Mouse (Mus musculus) heart, embryonic 14.5 days (tissue): ENCODE results near the gene Slc35b2. TPM values are rescaled to one million over a fixed set of nuclear protein-coding genes. Genes with fewer than 3 reads are reported as not detected.

ENCODE experiments used
- ATAC-seq: fragments of 200-750 bp; cut with Nextera tagmentation; 2 replicates; pipeline ENCODE4 v1.8.0; 2017; ENCODE audit warnings: low read depth, moderate TSS enrichment; ENCODE audit not compliant: insufficient number of reproducible peaks, insufficient read depth, low FRiP score
- H3K27ac ChIP-seq, 2 experiments: fragments of 200-500 bp in 1 of 2; fragments of 300-500 bp in 1 of 2; sonication (generic) in 1 of 2; replicated peaks in 1 of 2; 2 replicates each; pipeline ENCODE4 v1.5.1; 2012 to 2014; ENCODE audit warnings: low read depth in 2 of 2, low read length in 2 of 2, control low read depth in 1 of 2, mild to moderate bottlenecking in 1 of 2, mixed read lengths in 1 of 2; ENCODE audit not compliant: control insufficient read depth in 1 of 2, insufficient read depth in 1 of 2
- H3K27me3 ChIP-seq: fragments of 300-500 bp; sonication (generic); 2 replicates; pipeline ENCODE4 v1.6.1; 2014; ENCODE audit warnings: mild to moderate bottlenecking, low read length, control low read depth; ENCODE audit not compliant: control insufficient read depth, insufficient read depth
- H3K36me3 ChIP-seq: fragments of 300-500 bp; sonication (generic); 2 replicates; pipeline ENCODE4 v1.6.1; 2014; ENCODE audit warnings: mild to moderate bottlenecking, control low read depth, low read length, mixed read lengths; ENCODE audit not compliant: control insufficient read depth, insufficient read depth
- H3K4me1 ChIP-seq, 2 experiments: fragments of 200-500 bp in 1 of 2; fragments of 300-500 bp in 1 of 2; sonication (generic) in 1 of 2; 2 replicates each; pipeline ENCODE4 v1.6.1; 2012 to 2014; ENCODE audit warnings: low read length in 2 of 2, control low read depth in 1 of 2, mixed read lengths in 1 of 2; ENCODE audit not compliant: control insufficient read depth in 2 of 2, insufficient read depth in 2 of 2
- H3K4me2 ChIP-seq: fragments of 300-500 bp; sonication (generic); 2 replicates; pipeline ENCODE4 v1.6.1; 2014; ENCODE audit warnings: mild to moderate bottlenecking, low read length
- H3K4me3 ChIP-seq, 2 experiments: fragments of 200-500 bp in 1 of 2; fragments of 300-500 bp in 1 of 2; sonication (generic) in 1 of 2; 2 replicates each; pipeline ENCODE4 v1.5.1; 2012 to 2014; ENCODE audit warnings: low read length in 2 of 2, mild to moderate bottlenecking in 2 of 2, control low read depth in 1 of 2, low read depth in 1 of 2, moderate library complexity in 1 of 2; ENCODE audit not compliant: control insufficient read depth in 1 of 2, insufficient read depth in 1 of 2
- H3K9ac ChIP-seq: fragments of 300-500 bp; sonication (generic); 2 replicates; pipeline ENCODE4 v1.6.1; 2014; ENCODE audit warnings: mild to moderate bottlenecking, low read length
- H3K9me3 ChIP-seq: fragments of 300-500 bp; sonication (generic); 2 replicates; pipeline ENCODE4 v1.6.1; 2016; ENCODE audit warnings: low read length, control low read depth; ENCODE audit not compliant: control insufficient read depth
- WGBS: fragments of 180-500 bp; shearing (Covaris S2); extraction: QIAGEN DNeasy Blood & Tissue Kit; methylation state at CpG from one replicate; pipeline ENCODE4 v1.1.7; 2014; 5-methylcytosine and 5-hydroxymethylcytosine counted together
- polyA plus RNA-seq: library from polyadenylated mRNA; unstranded; fragments of >200 nt; fragmentation: Nextera tagmentation; extraction: Ambion mirVana; gene quantifications from 2 replicates; pipeline ENCODE4 v1.2.1, GENCODE M21; 2014

The Slc35b2 gene
- polyA plus RNA-seq, 1 experiment from 2014 or later = 91.3 TPM

DNA sequence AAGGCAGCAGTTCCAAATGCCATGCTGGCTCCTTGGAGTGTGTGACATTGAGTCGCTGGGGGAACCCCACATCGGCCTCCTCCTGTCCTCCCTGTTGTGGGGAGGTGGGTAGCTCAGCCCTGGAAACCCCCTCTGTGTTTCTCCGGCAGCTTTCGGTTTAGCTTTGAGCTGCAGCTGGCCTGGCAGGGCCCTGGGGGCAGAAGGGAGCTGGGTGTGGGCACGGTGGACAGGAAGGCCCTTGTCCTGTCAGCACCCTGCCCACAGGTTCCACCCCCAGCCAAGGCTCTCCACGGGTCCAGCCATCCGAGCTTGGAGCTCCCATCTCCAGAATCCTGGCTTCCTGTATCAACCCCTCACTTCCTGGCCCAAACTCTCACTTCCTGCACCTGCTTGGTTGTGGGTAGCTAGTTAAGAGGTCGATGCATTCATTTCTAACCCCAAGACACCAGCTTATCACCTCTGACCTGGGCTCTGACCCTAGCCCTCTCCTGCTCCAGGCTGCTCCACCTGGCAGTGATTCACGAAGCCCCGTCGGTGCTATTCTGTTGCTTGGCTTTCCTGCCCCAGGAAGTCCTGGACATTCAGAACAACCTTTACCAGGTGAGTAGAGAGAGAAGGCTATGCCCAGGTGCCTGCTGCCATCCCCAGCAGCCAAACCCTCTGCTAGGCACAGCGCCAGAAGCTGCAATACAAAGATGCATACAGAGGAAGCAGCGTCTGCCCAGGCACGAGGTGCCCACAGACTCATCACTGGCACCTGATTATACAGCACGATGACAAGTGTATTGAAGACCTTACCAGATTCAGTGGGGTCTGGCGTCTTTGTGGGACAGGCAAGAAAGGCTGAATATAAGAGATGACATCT lies 5.4 kb upstream of the Slc35b2 start:
- H3K27me3 ChIP-seq = peaks cover 15% of the 10 kb centered on the region; the same call in 1 of the 2 replicates
- 0 out of 2 replicates have a peak overlapping the region, but pooled peaks have one; percentile 12 for H3K9ac ChIP-seq
- no peaks in the 10 kb centered on the region for H3K36me3 ChIP-seq
- peaks cover 3 to 8% of the 10 kb centered on the region in 2 experiments; a peak in 3 of 4 replicates for H3K4me1 ChIP-seq
- H3K9me3 ChIP-seq = no peaks in the 10 kb centered on the region
- no peak overlapping the region for H3K4me3 ChIP-seq
- no peak overlapping the region for H3K27ac ChIP-seq
- WGBS = 68% methylated on average over 16 of the region's 16 CpGs
- ATAC-seq = no peak
- H3K4me2 ChIP-seq = no peak overlapping the region

DNA sequence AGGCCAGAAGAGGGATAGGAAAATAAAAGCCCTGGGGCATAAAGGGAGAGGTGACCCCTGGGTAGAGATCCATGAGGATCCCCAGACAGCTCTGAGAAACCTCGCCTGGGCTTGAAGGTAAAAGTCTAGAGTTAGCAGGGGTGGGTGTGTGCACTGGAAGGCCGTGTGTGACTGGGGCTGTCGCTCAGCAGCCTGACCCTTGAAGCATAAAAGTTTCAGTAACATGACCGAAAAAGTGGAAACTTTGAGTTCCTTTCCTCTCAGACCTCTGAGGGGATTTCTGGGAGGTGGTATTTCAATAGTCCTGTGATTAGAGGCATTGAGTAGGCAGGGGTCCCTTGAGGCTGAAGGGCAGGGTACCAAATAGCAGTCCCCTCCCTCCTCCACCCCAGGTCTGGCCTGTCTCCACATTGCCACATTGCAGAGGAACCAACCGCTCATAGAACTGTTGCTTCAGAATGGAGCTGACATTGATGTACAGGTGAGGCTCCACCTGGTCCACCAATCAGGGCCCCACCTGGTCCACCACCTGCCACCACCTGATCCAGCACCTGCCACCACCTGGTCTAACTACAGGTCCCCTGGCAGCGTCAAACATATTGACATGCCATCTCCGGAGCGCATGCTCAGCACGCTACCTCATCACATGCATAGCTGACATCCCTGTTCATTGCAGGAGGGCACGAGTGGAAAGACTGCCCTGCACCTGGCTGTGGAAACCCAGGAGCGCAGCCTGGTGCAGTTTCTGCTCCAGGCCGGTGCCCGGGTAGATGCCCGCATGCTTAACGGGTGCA lies 3.7 kb upstream of the Slc35b2 start:
- H3K36me3 ChIP-seq = 0 out of 2 replicates have a peak, but pooled peaks cover 1% of the 10 kb centered on the region
- H3K9me3 ChIP-seq = no peaks in the 10 kb centered on the region
- H3K4me2 ChIP-seq = no peak overlapping the region
- no peak for ATAC-seq
- H3K4me3 ChIP-seq = no peak overlapping the region
- H3K27ac ChIP-seq = no peak overlapping the region
- peaks cover 8 to 13% of the 10 kb centered on the region in 2 experiments; a peak in 3 of 4 replicates for H3K4me1 ChIP-seq
- H3K9ac ChIP-seq = no peak overlapping the region
- WGBS = 80% methylated on average over 15 of the region's 15 CpGs
- peaks cover 9% of the 10 kb centered on the region; the same call in 1 of the 2 replicates for H3K27me3 ChIP-seq

GRCm38 (mm10) chr17:45563216-45563615 lies 458 bp upstream of the Slc35b2 start:
- Histone ChIP-seq H3K9ac (no peak overlapping the region), H3K27ac (no peak overlapping the region), H3K27me3 (no peaks in the 10 kb centered on the region), H3K4me1 (peaks cover 10 to 12% of the 10 kb centered on the region in 2 experiments; a peak in 3 of 4 replicates), H3K9me3 (no peaks in the 10 kb centered on the region), H3K4me3 (no peak overlapping the region), H3K36me3 (peaks cover 34% of the 10 kb centered on the region), H3K4me2 (peak overlapping the region; percentile 89)
- WGBS = 69% methylated on average over 12 of the region's 12 CpGs
- no peak for ATAC-seq

DNA sequence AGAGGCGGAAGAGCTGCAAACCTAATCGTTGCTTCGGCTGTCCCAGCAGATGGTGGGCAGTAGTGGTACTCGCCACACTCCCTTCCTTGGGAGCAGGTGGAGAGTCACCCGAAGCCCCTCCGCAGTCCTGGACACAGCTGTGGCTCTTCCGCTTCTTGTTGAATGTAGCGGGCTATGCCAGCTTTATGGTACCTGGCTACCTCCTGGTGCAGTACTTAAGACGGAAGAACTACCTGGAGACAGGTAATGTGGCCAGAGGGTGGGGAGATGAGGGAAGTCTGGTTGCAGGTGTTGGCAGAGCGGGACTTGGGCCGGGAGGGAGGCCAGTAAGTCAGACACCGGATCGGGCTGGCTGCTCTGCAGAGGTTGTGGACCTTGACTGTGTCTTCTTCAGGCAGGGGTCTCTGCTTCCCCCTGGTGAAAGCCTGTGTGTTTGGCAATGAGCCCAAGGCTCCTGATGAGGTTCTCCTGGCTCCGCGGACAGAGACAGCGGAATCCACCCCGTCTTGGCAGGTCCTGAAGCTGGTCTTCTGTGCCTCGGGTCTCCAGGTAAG lies 934 bp downstream of the Slc35b2 start:
- WGBS = 12% methylated on average over 18 of the region's 18 CpGs
- Histone ChIP-seq H3K9me3 (no peaks in the 10 kb centered on the region), H3K4me2 (peak overlapping the region; percentile 89), H3K4me1 (peaks cover 10 to 12% of the 10 kb centered on the region in 2 experiments; a peak in 3 of 4 replicates), H3K4me3 (peak overlapping the region; percentile 81 to 90), H3K9ac (peak overlapping the region; percentile 92), H3K27me3 (no peaks in the 10 kb centered on the region), H3K36me3 (peaks cover 48% of the 10 kb centered on the region), H3K27ac (peak overlapping the region in 1 of 2 experiments; percentile 77; a peak in 2 of 4 replicates)
- no peak for ATAC-seq

DNA sequence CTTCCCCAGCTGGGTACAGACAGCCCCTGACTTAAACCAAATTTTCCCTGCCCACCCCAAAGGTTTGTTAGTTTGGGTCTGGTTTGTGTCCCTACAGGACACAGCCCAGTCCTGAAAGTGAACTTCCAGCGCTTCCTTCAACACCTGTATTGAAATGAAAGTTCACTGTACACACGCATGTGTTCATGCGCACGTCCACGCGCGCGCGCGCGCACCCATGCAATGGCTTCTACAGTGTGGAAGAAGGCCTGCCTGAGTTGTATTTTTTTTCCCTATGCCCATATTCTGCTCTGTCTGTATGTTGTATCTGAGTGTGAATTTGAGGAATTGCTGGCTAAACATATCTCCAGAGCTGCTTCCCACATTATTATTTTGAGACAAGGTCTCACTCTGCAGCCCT lies 1.4 kb downstream of the Slc35b2 start:
- peaks cover 53% of the 10 kb centered on the region for H3K36me3 ChIP-seq
- no peak for ATAC-seq
- H3K4me1 ChIP-seq = peaks cover 12 to 15% of the 10 kb centered on the region in 2 experiments; a peak in 3 of 4 replicates

GRCm38 (mm10) chr17:45566031-45566359 lies 2.3 kb downstream of the Slc35b2 start:
- Histone ChIP-seq H3K4me2 (no peak overlapping the region), H3K4me3 (no peak overlapping the region), H3K9me3 (no peaks in the 10 kb centered on the region), H3K27ac (no peak overlapping the region), H3K36me3 (peaks cover 62% of the 10 kb centered on the region), H3K27me3 (no peaks in the 10 kb centered on the region), H3K4me1 (peaks cover 12 to 16% of the 10 kb centered on the region in 2 experiments; a peak in 3 of 4 replicates), H3K9ac (no peak overlapping the region)
- ATAC-seq = no peak
- WGBS = 68% methylated on average over 1 of the region's 1 CpGs

More for the DNA sequence above, 1.4 kb downstream of the Slc35b2 start:
- Histone ChIP-seq H3K9ac (peak overlapping the region; percentile 92), H3K4me3 (peak overlapping the region in 1 of 2 experiments; percentile 81; a peak in 3 of 4 replicates), H3K27ac (no peak overlapping the region), H3K9me3 (no peaks in the 10 kb centered on the region), H3K4me2 (peak overlapping the region; percentile 89), H3K27me3 (no peaks in the 10 kb centered on the region)
- whole genome bisulfite sequencing = 92% methylated on average over 11 of the region's 11 CpGs
